Mouse (Mus musculus) thymus, adult 2 months (tissue): Measurements from ENCODE around the gene Gm14403. TPM values are rescaled to one million over a fixed set of nuclear protein-coding genes. Genes with fewer than 3 reads are reported as not detected.

Source experiments
- polyA plus RNA-seq: library from polyadenylated mRNA; depleted of rRNA; stranded (reverse); fragments of >200 nt; gene quantifications from 2 replicates; pipeline ENCODE4 v1.2.3, GENCODE M21; 2012; rRNA removed

Gm14403 gene
- polyA plus RNA-seq, 1 experiment = 0.73 TPM

Other genes with a start within 250 kb of the Gm14403 start
- not detected in 2 replicates for gene Gm14409, start 231.2 kb upstream of the Gm14403 start, polyA plus RNA-seq
- not detected in 2 replicates for gene Gm14412, start 173.9 kb upstream of the Gm14403 start, polyA plus RNA-seq
- 0.49 and 0.78 TPM in 2 replicates for gene Gm14418, start 99.9 kb upstream of the Gm14403 start, polyA plus RNA-seq
- 2.3 and 2.6 TPM in 2 replicates for gene Zfp970, start 33.5 kb upstream of the Gm14403 start, polyA plus RNA-seq
- gene Gm14406, start 80.0 kb downstream of the Gm14403 start, polyA plus RNA-seq = not detected in 2 replicates